Mouse (Mus musculus) left cerebral cortex, postnatal 10 days (tissue): ENCODE results near the gene Olfr285. TPM values are rescaled to one million over a fixed set of nuclear protein-coding genes. Genes with fewer than 3 reads are reported as not detected.

Experiments
- DNase-seq, 2 experiments: peaks; one replicate each; pipeline ENCODE4 v3.0.0; 2021 to 2022; ENCODE audit warnings: low spot score in 2 of 2, mixed read lengths in 1 of 2; ENCODE audit errors: extremely low spot score in 1 of 2
- intact Hi-C: fragments of 180-260 bp; cut with DNase I; formaldehyde crosslinking; loops from one replicate; pipeline ENCODE4 v1.15.1; 2025
- total RNA-seq, 2 experiments: library from RNA; stranded (reverse); gene quantifications; 2 replicates each; pipeline ENCODE4 v1.2.3; 2021

The Olfr285 gene
- not detected for total RNA-seq

DNA sequence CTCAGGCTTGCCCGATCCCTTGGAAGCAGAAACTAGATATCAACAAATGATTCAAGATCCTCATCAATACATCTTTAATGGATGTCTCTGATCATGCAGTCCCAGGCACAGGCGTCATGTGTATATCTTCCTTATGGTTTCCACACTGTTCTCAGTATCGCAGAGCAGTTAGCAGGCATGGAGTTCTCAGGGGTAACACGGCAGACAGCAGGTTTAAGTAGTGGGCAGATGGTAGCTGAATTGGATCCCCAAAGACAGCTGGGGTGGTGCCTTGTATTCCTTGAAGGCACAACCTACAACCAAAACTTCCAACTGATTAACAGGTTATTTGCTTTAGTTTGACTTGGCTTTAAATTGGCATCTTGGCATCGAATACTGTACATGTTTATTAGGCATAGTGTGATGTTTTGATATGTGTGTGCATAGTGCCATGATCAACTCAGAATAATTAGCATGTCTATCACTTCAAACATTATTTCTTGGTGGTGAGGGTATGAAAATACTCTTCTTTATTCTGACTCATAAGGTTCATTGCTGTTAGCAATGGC is at the start of gene Olfr285:
TSS of gene Olfr285 (minus strand) at position 177 of the 548 bp plus-strand sequence.
- intact Hi-C loops = no loop called here
- no peak for DNase-seq

DNA sequence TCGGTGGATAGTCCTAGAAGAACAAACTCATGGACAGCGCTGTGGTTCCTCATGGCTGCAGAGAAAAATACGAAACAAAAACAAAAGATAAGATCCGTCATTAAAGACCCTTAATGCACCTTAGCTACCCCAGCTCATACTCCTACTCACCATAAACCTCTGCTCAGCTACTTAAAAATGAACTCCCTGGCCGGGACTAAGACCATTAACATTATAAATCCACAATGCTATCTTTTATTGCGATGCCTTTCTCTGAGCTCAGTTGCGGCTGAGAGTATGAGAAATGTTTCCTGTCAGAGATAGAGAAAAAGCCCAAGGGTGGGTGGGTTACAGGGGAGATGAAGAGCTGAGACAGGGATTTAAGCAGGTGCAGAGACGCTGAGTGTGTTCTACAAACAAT is 23.7 kb upstream of the Olfr285 start, which contains the start of gene Olfr284:
TSS of gene Olfr284 (minus strand) at position 101 of the 400 bp plus-strand sequence.
- no peak for DNase-seq
- intact Hi-C loops = no loop called here

DNA sequence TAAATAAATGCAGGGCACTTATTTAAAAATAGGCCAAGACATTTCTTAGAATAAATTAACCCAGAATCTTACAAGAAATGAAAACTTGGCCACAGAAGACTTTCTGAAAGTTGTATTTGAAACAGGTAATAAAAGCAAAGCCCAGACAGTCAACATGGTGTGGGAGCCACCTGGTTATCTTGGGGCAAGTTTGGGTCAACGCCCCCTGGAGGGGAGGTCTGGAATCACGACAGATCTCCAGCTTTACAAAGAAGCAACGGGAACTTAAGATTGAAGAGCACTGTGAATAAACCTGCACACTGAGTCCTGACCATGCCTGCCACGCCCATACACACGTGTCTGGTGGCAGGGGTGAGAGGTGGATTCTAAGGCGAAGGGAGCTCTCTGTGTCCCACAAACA is 1.4 kb downstream of the Olfr285 start:
- DNase-seq = no peak
- intact Hi-C loops = no loop called here

- DNase-seq = peak; percentile 27 to 81
- intact Hi-C loops = no loop called here
Observed at GRCm38 (mm10) chr15:98295628-98296551, 21.3 kb downstream of the Olfr285 start, which contains the start of gene Zfp641. Gene Zfp641, minus strand, starts transcription at chr15:98296161.

DNA sequence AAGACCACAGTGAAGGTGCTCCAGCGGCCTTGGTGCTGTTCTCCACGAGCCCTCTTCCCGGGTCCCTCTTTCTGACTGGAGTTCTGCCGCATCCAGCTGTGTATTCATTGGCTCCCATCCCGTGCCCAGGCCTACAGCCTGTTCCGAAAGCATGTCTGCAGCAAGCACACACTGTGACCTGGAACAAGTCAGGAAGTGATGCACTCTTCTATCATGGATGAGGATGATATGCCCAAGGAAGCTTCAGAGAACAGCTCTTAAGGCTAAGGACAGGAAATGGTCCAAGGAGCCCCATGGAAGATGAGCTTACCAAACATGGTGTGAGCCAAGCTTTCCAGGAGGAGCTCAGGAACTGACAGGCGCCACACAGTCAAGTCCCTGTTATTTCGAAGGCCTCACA is 23.5 kb downstream of the Olfr285 start:
- no peak for DNase-seq
- intact Hi-C loops = no loop called here

DNA sequence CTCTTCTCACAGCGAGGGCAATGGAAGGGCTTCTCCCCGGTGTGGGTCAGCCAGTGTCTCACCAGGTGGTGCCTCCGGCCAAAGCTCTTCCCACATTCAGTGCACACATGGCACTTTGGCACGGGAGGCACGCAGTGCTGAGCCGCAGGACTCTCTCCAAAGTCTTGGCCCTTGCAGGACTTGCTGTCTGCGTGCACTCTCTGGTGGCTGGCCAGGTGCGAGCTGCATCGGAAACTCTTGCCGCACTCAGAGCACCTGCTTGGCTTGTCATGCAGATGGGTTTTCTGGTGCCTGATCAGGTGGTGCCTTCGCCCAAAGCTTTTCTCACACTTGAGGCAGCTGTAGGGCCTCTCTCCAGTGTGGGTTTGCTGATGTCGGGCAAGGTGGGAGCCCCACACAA is 28.6 kb downstream of the Olfr285 start:
- intact Hi-C loops = no loop called here

GRCm38 (mm10) chr15:98286418-98286817 is 30.7 kb downstream of the Olfr285 start:
- DNase-seq = no peak
- intact Hi-C loops = no loop called here

More for the DNA sequence above, 28.6 kb downstream of the Olfr285 start:
- DNase-seq = no peak

Other genes starting within 250 kb of the Olfr285 start
- gene Pfkm, start 224.8 kb downstream of the Olfr285 start, total RNA-seq = 100 to 1,000 TPM; 267 to 286 TPM
- 10 to 100 TPM; 13.6 to 14.1 TPM for gene Senp1, start 223.6 kb downstream of the Olfr285 start, total RNA-seq
- 10 to 100 TPM; 36.2 to 41.8 TPM for gene Asb8, start 151.7 kb downstream of the Olfr285 start, total RNA-seq
- gene Ccdc184, start 150.2 kb downstream of the Olfr285 start, total RNA-seq = 10 to 100 TPM; 43.7 to 49.0 TPM
- not detected for gene Olfr288, start 121.8 kb downstream of the Olfr285 start, total RNA-seq
- gene Gm44579, start 96.4 kb downstream of the Olfr285 start, total RNA-seq = not detected
- gene Olfr287, start 96.3 kb downstream of the Olfr285 start, total RNA-seq = 1 to 10 TPM in 1 of 2 experiments, not detected in 1; 1.6 TPM
- not detected for gene Olfr286, start 82.9 kb downstream of the Olfr285 start, total RNA-seq
- not detected for gene H1fnt, start 60.1 kb downstream of the Olfr285 start, total RNA-seq
- 1 to 10 TPM; 8.7 to 8.9 TPM for gene Zfp641, start 21.2 kb downstream of the Olfr285 start, total RNA-seq
- not detected for gene Olfr284, start 23.6 kb upstream of the Olfr285 start, total RNA-seq
- gene Olfr283, start 63.6 kb upstream of the Olfr285 start, total RNA-seq = not detected
- not detected for gene Olfr282, start 113.9 kb upstream of the Olfr285 start, total RNA-seq
- gene Olfr281, start 135.2 kb upstream of the Olfr285 start, total RNA-seq = not detected
- not detected for gene OR5BS1P, start 152.5 kb upstream of the Olfr285 start, total RNA-seq
- gene Lalba, start 165.4 kb upstream of the Olfr285 start, total RNA-seq = not detected
- gene Olfr279, start 175.0 kb upstream of the Olfr285 start, total RNA-seq = not detected
- gene Kansl2, start 216.9 kb upstream of the Olfr285 start, total RNA-seq = 10 to 100 TPM; 62.2 to 64.0 TPM